Mouse (Mus musculus): ENCODE measurements around the gene Auts2. TPM values are rescaled to one million over a fixed set of nuclear protein-coding genes. Genes with fewer than 3 reads are reported as not detected.

Gene Auts2
- total RNA-seq, 2 experiments from 2014 or later = 100 to 137 TPM

GRCm38 (mm10) chr5:132341315-132341714, 201.8 kb downstream of the Auts2 start:
- intact Hi-C loops (cut with DNase I) = no loop called here
- DNase-seq (ENCODE audit: low spot score in 2 of 2) = no peak

GRCm38 (mm10) chr5:132337677-132338076, 205.5 kb downstream of the Auts2 start:
- no peak for DNase-seq (ENCODE audit: low spot score in 2 of 2)

GRCm38 (mm10) chr5:132335719-132336118, 207.4 kb downstream of the Auts2 start:
- intact Hi-C loops (cut with DNase I) = no loop called here
- no peak for DNase-seq (ENCODE audit: low spot score in 2 of 2)

More at GRCm38 (mm10) chr5:132337677-132338076, 205.5 kb downstream of the Auts2 start:
- intact Hi-C loops (cut with DNase I) = no loop called here

DNA sequence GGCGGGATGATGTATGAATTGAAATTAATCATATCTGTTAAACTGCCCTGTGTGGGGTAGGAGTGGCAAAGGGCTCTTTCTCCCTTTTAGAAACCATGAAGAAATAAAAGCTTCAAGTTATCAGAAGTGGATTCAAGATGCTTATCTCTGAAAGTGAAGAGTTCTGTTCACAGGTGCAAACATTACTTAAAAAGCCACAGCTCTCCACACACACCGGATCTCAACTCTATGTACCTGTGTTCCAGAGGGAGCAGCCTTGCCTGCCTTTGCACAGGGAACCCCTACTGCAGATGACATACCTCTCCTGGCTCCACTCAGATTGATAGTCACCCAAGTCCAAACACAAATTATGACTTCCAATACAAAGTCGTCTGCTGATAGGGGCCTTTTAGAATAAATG, 208.3 kb downstream of the Auts2 start:
- intact Hi-C loops (cut with DNase I) = no loop called here
- DNase-seq (ENCODE audit: low spot score in 2 of 2) = no peak

DNA sequence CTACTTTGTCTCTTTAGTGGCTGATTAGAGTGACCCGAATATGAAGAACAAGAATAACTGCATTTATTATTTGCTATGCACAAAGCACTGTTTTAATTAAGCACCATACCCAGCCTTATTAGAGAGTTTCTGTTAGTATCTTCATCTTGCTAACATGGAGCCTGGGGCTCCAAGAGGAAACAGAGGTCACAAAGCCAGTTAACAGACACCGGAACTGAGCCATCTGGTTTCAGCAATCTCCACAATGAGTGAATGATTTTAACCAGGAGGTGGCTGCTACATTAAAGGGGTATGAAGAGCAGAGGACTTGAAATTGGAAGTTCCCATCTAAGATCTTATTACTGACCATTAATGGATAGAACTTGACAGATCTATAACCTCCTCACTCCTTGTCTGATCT, 209.4 kb downstream of the Auts2 start:
- intact Hi-C loops (cut with DNase I) = no loop called here
- no peak for DNase-seq (ENCODE audit: low spot score in 2 of 2)

- intact Hi-C loops (cut with DNase I) = no loop called here
- DNase-seq (ENCODE audit: low spot score in 2 of 2) = no peak
Observed at GRCm38 (mm10) chr5:132332521-132332920, 210.6 kb downstream of the Auts2 start.

DNA sequence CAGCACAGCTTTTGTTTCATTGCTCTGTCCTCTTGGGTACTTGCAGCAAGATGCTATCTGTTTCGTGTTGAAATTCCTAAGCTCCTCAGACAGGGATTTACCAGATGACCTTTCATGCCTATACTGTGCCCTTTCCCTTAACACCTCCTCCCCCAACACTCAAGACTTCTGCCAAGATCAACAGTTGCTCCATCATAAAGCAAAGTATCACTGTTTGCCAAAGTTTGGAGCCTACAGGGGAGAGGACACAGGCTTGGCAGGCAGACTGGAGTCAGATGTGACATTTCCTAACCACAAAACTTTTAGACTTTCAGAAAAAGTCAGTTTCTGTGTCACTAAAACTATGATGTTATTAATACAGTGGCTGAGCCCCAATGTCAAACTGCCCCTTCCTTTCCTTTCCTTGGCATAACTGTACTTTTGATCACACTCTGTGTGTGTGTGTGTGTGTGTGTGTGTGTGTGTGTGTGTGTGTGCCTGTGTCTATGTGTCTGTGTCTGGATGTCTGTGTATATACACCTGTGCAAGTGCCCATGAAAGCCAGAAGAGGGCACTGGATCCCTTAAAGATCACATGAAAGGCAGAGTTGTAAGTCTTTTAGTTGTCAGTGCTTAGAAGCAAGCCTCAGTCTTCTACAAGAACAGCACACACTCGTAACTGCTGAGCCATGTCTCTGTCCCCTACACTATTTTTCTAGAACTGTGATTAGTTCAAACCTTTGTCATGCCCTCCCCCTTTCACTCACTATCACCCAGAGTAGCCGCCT, 213.8 kb downstream of the Auts2 start:
- no peak for DNase-seq (ENCODE audit: low spot score in 2 of 2)
- intact Hi-C loops (cut with DNase I) = no loop called here

DNA sequence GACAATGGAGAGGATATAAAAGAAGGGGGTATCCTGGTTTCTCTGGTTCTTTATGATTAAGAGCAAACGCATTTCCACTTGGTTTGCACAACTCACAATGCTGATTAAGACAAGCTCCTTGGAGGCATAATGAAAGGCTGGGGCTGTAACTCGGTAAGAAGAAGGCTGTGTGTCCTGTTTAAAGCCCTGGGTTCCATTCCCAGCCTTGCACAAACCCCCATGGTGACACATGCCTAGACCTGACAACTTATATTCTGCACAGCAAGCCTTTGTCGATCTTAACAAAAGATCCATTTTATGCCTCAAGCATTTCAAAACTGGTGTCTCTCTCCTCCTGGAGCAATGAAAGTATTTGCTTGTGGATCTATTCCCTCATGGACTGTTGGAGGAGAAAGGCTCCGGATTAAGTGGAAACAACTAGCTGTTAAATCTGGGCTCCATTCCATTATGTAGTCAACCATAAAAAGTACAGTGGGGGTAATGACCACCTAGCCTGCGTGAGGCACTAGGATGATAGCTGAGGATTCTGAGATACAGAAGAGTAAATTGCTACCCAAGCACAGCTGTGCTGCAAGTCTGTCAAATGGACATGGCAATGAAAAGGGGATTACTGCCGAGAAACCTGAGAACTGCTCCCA, 218.8 kb downstream of the Auts2 start:
- intact Hi-C loops (cut with DNase I) = no loop called here
- no peak for DNase-seq (ENCODE audit: low spot score in 2 of 2)

DNA sequence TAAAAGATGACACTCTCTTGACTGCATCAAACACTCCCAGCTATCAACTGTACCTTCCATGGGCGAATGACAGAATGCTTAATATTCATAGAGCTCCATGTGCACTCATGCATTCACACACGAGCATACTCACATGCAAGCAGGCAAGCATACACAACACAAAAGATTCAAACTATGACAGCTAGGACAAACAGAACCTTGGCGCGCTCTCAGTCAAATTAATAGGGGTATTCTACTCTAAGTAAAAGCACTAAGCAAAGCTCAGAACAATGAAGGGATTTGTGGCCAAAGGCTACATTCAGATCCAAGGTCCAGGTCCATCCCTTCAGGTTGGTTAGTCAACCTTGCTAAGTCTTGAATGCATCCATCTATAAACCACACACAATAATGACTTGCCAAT, 219.5 kb downstream of the Auts2 start:
- no peak for DNase-seq (ENCODE audit: low spot score in 2 of 2)
- intact Hi-C loops (cut with DNase I) = no loop called here

DNA sequence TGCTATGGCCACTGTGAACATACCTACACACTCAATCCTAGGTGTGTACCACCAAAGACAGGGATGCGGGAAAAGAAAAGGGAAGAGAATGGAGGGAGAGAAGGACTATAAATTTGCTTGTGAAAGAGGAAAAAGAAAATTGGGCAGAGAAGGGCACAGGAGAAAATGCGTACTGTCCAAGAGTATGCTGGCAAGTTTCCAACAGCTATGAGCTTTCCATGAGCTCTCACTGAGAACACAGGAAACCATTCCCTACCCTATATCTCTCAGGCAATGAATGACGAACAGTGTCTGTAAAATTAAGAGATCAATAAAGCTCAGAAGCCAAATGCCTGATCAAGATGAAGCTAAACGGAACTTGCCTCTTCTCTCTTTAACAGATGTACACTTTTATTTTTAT, 220.2 kb downstream of the Auts2 start:
- intact Hi-C loops (cut with DNase I) = no loop called here
- DNase-seq (ENCODE audit: low spot score in 2 of 2) = no peak

DNA sequence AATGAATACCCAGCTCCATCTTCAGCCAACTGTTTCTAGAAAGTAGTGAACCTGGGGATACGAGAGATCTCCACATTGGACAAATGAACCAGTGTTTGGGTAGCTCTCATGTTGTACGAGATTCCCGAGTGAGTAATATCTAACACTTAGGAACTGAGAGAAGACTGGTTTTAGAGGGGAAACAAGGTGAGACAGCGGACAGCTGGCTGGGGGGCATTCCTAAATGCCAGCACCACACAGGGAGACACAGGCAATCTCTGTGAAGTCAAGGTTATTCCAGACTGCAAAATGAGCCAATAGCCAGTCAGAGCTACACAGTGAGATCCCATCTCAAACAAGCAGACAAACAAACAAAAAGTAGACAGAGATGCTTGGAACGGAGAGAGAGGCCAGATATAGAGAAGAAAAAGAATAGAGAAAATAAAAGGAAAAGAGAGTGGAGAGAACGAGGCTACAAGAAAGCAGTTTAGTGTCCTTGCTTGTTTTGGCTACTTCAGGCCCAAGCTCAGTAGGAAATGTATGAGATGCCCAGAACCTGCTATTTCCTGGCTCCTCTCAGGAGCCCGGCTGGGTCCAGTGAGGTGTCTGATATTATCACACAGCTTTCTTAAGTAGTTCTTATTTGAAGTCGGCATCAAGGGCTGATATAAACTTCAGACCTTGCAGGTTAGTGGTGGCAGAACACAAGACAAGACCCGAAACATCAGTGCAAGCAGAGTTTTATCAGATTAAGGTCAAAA, 224.9 kb downstream of the Auts2 start:
- DNase-seq (ENCODE audit: low spot score in 2 of 2) = no peak
- intact Hi-C loops (cut with DNase I) = no loop called here

DNA sequence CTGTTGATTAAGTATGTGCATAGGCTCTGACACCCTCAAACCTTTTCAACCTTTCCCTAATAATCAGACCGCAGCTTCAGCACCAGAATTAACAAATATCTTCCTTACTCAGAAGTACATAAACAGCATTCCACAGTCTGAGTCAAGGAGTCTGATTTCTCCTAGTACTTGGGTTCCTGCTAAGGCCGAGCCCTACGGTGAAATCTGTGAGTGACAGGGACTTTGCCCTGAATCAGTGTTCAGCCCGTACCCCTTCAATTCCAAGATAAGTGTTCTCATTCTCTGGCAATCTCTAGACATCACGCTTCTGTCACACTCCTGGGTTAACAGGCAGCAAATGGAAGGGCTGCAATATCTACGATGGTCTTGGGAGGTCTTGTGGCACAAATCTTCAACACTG, 226.2 kb downstream of the Auts2 start:
- intact Hi-C loops (cut with DNase I) = no loop called here
- DNase-seq (ENCODE audit: low spot score in 2 of 2) = no peak

DNA sequence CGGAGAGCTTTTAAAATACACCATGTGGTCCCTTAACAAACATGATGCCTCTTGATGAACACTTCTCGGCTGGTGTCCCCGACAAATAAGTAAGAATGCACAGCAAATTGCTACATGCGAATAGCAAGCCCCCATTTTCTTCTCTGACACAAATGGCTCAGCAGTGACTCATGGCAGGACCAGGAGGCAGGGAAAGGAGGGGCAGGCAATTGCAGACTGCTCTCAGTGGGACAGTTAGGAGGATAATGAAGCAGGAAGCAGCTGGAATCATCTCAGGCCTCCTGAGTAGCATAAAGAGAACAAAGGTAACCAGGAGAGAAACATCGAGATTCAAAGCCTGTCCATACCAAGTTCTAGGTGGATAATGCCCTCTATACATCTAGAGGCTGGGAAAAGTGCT, 228.8 kb downstream of the Auts2 start:
- no peak for DNase-seq (ENCODE audit: low spot score in 2 of 2)
- intact Hi-C loops (cut with DNase I) = no loop called here

GRCm38 (mm10) chr5:132307000-132307399, 236.1 kb downstream of the Auts2 start:
- no peak for DNase-seq (ENCODE audit: low spot score in 2 of 2)
- intact Hi-C loops (cut with DNase I) = no loop called here

DNA sequence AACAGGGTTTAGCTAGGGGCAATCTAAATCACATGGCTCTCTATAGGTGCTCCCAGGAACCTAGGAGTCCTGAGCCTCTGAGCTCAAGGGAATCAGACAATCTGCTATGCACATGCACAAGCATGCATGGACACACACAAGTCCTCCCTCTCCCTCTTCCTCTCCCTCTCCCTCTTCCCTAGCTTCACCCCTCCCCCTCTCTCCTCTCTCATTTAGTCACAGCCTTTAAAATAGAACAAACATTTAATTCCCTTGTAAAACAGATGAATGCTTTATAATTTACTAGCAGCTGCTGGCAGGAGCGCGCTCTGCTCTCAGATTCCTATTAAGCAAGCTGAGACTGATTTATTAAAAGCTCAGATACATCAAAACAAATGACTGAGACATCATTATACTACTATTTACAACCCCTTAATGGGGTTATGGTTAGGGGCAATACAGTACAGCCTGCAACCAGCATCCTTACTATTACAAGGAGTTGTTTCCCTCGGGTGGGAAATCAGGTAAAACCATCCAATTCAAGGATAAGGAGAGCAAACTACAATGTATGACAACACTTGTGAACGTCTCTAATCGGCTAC, 237.7 kb downstream of the Auts2 start:
- no peak for DNase-seq (ENCODE audit: low spot score in 2 of 2)
- intact Hi-C loops (cut with DNase I) = no loop called here

DNA sequence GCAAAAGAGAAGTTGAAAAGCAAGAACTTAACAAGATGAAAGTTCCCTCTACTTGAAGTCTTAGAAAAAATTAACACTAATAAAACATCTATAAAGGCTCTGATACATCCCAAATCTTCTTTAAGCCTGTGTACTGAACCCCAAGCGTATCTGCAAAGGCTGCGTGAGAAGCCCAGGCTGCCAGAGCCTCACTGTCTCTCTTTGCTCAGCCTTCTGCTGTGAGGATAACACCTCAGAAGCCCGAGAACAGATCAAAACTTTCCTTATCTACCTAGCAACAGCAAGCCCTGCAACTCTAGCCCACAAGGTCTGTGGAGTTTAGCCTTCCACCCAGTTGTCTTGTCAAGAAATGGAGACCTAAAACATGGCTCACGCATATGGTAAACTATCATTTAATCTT, 240.4 kb downstream of the Auts2 start:
- intact Hi-C loops (cut with DNase I) = no loop called here
- no peak for DNase-seq (ENCODE audit: low spot score in 2 of 2)

DNA sequence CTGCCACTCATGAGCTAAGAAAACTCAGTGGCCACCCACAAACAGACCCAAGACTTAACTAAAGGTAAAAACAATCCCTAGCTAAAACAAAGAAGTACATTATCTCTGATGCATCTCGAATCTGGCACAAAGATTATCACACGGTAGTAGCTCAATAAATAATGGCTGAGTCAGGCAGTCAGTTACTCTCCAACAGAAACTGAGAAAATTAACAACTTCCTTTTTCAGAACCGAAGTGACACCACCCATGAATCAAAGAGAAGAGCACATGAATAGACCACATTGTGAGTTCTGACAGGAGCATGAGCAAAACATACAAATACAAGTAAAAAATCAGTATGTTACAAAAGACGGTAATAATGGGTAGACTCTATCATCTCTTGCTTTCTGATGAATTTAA, 242.3 kb downstream of the Auts2 start:
- no peak for DNase-seq (ENCODE audit: low spot score in 2 of 2)
- intact Hi-C loops (cut with DNase I) = no loop called here

- peak; percentile 5 to 17 for DNase-seq (ENCODE audit: low spot score in 2 of 2)
Observed at GRCm38 (mm10) chr5:132299716-132300115, 243.4 kb downstream of the Auts2 start.

GRCm38 (mm10) chr5:132298996-132299395, 244.1 kb downstream of the Auts2 start:
- DNase-seq (ENCODE audit: low spot score in 2 of 2) = no peak
- intact Hi-C loops (cut with DNase I) = no loop called here

More at GRCm38 (mm10) chr5:132299716-132300115, 243.4 kb downstream of the Auts2 start:
- intact Hi-C loops (cut with DNase I) = no loop called here

GRCm38 (mm10) chr5:132297309-132297708, 245.8 kb downstream of the Auts2 start:
- no peak for DNase-seq (ENCODE audit: low spot score in 2 of 2)
- intact Hi-C loops (cut with DNase I) = no loop called here
